Mouse (Mus musculus): ENCODE results near the gene Ftl1. TPM values are rescaled to one million over a fixed set of nuclear protein-coding genes. Genes with fewer than 3 reads are reported as not detected.
A peak's percentile ranks its signal among the peaks of the same experiment; 100 is the strongest.
"Not testable (repeated sequence)": the region's sequence is repeated elsewhere in the genome, so short reads cannot be mapped to it uniquely, and the experiment has no call there.

Ftl1 gene
- 4,462 and 4,467 TPM in 2 replicates for polyA plus RNA-seq (2015; fragmentation: Nextera tagmentation; extraction: Ambion mirVana)

- H3K27me3 ChIP-seq (ENCODE audit: control insufficient read depth, insufficient read depth, low read length); H3K36me3 ChIP-seq (ENCODE audit: control insufficient read depth, insufficient read depth, low read length); H3K9me3 ChIP-seq (replicated peaks; ENCODE audit: control insufficient read depth, low read length): not testable (repeated sequence)
- peak within 1 kb of the TSS; percentile 94 for H3K27ac ChIP-seq (ENCODE audit: low read length)
- under 1% methylated on average over 35 of the region's 37 CpGs for WGBS
- H3K9ac ChIP-seq (ENCODE audit: low read length), result peak within 1 kb of the TSS; percentile 91
- peak within 1 kb of the TSS; percentile 89 for H3K4me3 ChIP-seq (replicated peaks; ENCODE audit: low read length)
- peaks cover 34% of the 10 kb centered on the region for H3K4me1 ChIP-seq (ENCODE audit: control insufficient read depth, insufficient read depth, low read length)
- H3K4me2 ChIP-seq (ENCODE audit: low read depth, low read length), result peak within 1 kb of the TSS; percentile 87
- peak; percentile 96 for ATAC-seq (ENCODE audit: insufficient read depth, low FRiP score)
Measured at GRCm38 (mm10) chr7:45459564-45460140, at the start of gene Ftl1. Gene Ftl1, minus strand, starts transcription at chr7:45459884.

- H3K27me3 ChIP-seq (ENCODE audit: control insufficient read depth, insufficient read depth, low read length), result no peaks in the 10 kb centered on the region
- H3K4me2 ChIP-seq (ENCODE audit: low read depth, low read length), result peak overlapping the region; percentile 98
- 22% methylated on average over 19 of the region's 19 CpGs for WGBS
- H3K4me1 ChIP-seq (ENCODE audit: control insufficient read depth, insufficient read depth, low read length), result peaks cover 23% of the 10 kb centered on the region
- H3K9me3 ChIP-seq (replicated peaks; ENCODE audit: control insufficient read depth, low read length), result no peaks in the 10 kb centered on the region
- H3K36me3 ChIP-seq (ENCODE audit: control insufficient read depth, insufficient read depth, low read length), result no peaks in the 10 kb centered on the region
- H3K9ac ChIP-seq (ENCODE audit: low read length), result peak overlapping the region; percentile 87
- ATAC-seq (ENCODE audit: insufficient read depth, low FRiP score), result 0 out of 2 replicates have a peak, but pooled peaks have one; percentile 4
- H3K4me3 ChIP-seq (replicated peaks; ENCODE audit: low read length), result peak overlapping the region; percentile 86
- peak overlapping the region; percentile 96 for H3K27ac ChIP-seq (ENCODE audit: low read length)
Measured at GRCm38 (mm10) chr7:45509181-45509882, 49.6 kb upstream of the Ftl1 start.

- Histone ChIP-seq H3K27ac (ENCODE audit: low read length) (peak overlapping the region; percentile 36), H3K9ac (ENCODE audit: low read length) (peak overlapping the region; percentile 87; the same call in 1 of the 2 replicates), H3K9me3 (replicated peaks; ENCODE audit: control insufficient read depth, low read length) (no peaks in the 10 kb centered on the region), H3K36me3 (ENCODE audit: control insufficient read depth, insufficient read depth, low read length) (no peaks in the 10 kb centered on the region), H3K4me1 (ENCODE audit: control insufficient read depth, insufficient read depth, low read length) (peaks cover 23% of the 10 kb centered on the region), H3K4me3 (replicated peaks; ENCODE audit: low read length) (peak overlapping the region; percentile 86), H3K27me3 (ENCODE audit: control insufficient read depth, insufficient read depth, low read length) (no peaks in the 10 kb centered on the region), H3K4me2 (ENCODE audit: low read depth, low read length) (peak overlapping the region; percentile 98)
- no peak for ATAC-seq (ENCODE audit: insufficient read depth, low FRiP score)
- WGBS, result 83% methylated on average over 6 of the region's 6 CpGs
Measured at GRCm38 (mm10) chr7:45508561-45508960, 48.9 kb upstream of the Ftl1 start.

GRCm38 (mm10) chr7:45507583-45507982 is 47.9 kb upstream of the Ftl1 start:
- 81% methylated on average over 6 of the region's 6 CpGs for WGBS
- Histone ChIP-seq H3K9ac (ENCODE audit: low read length) (no peak overlapping the region), H3K4me2 (ENCODE audit: low read depth, low read length) (no peak overlapping the region), H3K4me1 (ENCODE audit: control insufficient read depth, insufficient read depth, low read length) (peaks cover 23% of the 10 kb centered on the region), H3K4me3 (replicated peaks; ENCODE audit: low read length) (no peak overlapping the region), H3K9me3 (replicated peaks; ENCODE audit: control insufficient read depth, low read length) (no peaks in the 10 kb centered on the region), H3K27me3 (ENCODE audit: control insufficient read depth, insufficient read depth, low read length) (no peaks in the 10 kb centered on the region), H3K36me3 (ENCODE audit: control insufficient read depth, insufficient read depth, low read length) (no peaks in the 10 kb centered on the region), H3K27ac (ENCODE audit: low read length) (no peak overlapping the region)
- ATAC-seq (ENCODE audit: insufficient read depth, low FRiP score), result 0 out of 2 replicates have a peak, but pooled peaks have one; percentile 19

GRCm38 (mm10) chr7:45498427-45498826 is 38.7 kb upstream of the Ftl1 start:
- H3K4me1 ChIP-seq (ENCODE audit: control insufficient read depth, insufficient read depth, low read length), result no peaks in the 10 kb centered on the region
- H3K27me3 ChIP-seq (ENCODE audit: control insufficient read depth, insufficient read depth, low read length), result no peaks in the 10 kb centered on the region
- H3K9me3 ChIP-seq (replicated peaks; ENCODE audit: control insufficient read depth, low read length), result no peaks in the 10 kb centered on the region
- H3K4me2 ChIP-seq (ENCODE audit: low read depth, low read length), result no peak overlapping the region
- H3K9ac ChIP-seq (ENCODE audit: low read length), result no peak overlapping the region
- H3K27ac ChIP-seq (ENCODE audit: low read length), result no peak overlapping the region
- H3K36me3 ChIP-seq (ENCODE audit: control insufficient read depth, insufficient read depth, low read length), result peaks cover 25% of the 10 kb centered on the region; the same call in 1 of the 2 replicates
- no peak for ATAC-seq (ENCODE audit: insufficient read depth, low FRiP score)
- WGBS, result 95% methylated on average over 6 of the region's 6 CpGs
- no peak overlapping the region for H3K4me3 ChIP-seq (replicated peaks; ENCODE audit: low read length)

GRCm38 (mm10) chr7:45494548-45494947 is 34.9 kb upstream of the Ftl1 start:
- H3K36me3 ChIP-seq (ENCODE audit: control insufficient read depth, insufficient read depth, low read length), result peaks cover 28% of the 10 kb centered on the region; the same call in 1 of the 2 replicates
- H3K4me3 ChIP-seq (replicated peaks; ENCODE audit: low read length), result no peak overlapping the region
- no peaks in the 10 kb centered on the region for H3K27me3 ChIP-seq (ENCODE audit: control insufficient read depth, insufficient read depth, low read length)
- H3K9me3 ChIP-seq (replicated peaks; ENCODE audit: control insufficient read depth, low read length), result no peaks in the 10 kb centered on the region
- no peak for ATAC-seq (ENCODE audit: insufficient read depth, low FRiP score)
- no peak overlapping the region for H3K9ac ChIP-seq (ENCODE audit: low read length)
- no peak overlapping the region for H3K27ac ChIP-seq (ENCODE audit: low read length)
- WGBS, result 84% methylated on average over 9 of the region's 9 CpGs
- H3K4me1 ChIP-seq (ENCODE audit: control insufficient read depth, insufficient read depth, low read length), result peaks cover 13% of the 10 kb centered on the region
- H3K4me2 ChIP-seq (ENCODE audit: low read depth, low read length), result no peak overlapping the region

- Histone ChIP-seq H3K27ac (ENCODE audit: low read length) (peak overlapping the region; percentile 8; the same call in 1 of the 2 replicates), H3K4me2 (ENCODE audit: low read depth, low read length) (no peak overlapping the region), H3K36me3 (ENCODE audit: control insufficient read depth, insufficient read depth, low read length) (peaks cover 19% of the 10 kb centered on the region; the same call in 1 of the 2 replicates), H3K9me3 (replicated peaks; ENCODE audit: control insufficient read depth, low read length) (no peaks in the 10 kb centered on the region), H3K4me3 (replicated peaks; ENCODE audit: low read length) (no peak overlapping the region), H3K27me3 (ENCODE audit: control insufficient read depth, insufficient read depth, low read length) (no peaks in the 10 kb centered on the region), H3K4me1 (ENCODE audit: control insufficient read depth, insufficient read depth, low read length) (peaks cover 13% of the 10 kb centered on the region), H3K9ac (ENCODE audit: low read length) (no peak overlapping the region)
- ATAC-seq (ENCODE audit: insufficient read depth, low FRiP score), result no peak
- 87% methylated on average over 5 of the region's 5 CpGs for WGBS
Measured at GRCm38 (mm10) chr7:45492951-45493350, 33.3 kb upstream of the Ftl1 start.

- Histone ChIP-seq H3K4me1 (ENCODE audit: control insufficient read depth, insufficient read depth, low read length) (peaks cover 13% of the 10 kb centered on the region), H3K9me3 (replicated peaks; ENCODE audit: control insufficient read depth, low read length) (no peaks in the 10 kb centered on the region), H3K4me2 (ENCODE audit: low read depth, low read length) (no peak overlapping the region), H3K36me3 (ENCODE audit: control insufficient read depth, insufficient read depth, low read length) (peaks cover 14% of the 10 kb centered on the region; the same call in 1 of the 2 replicates), H3K27me3 (ENCODE audit: control insufficient read depth, insufficient read depth, low read length) (no peaks in the 10 kb centered on the region), H3K27ac (ENCODE audit: low read length) (peak overlapping the region; percentile 40; the same call in 1 of the 2 replicates), H3K4me3 (replicated peaks; ENCODE audit: low read length) (no peak overlapping the region), H3K9ac (ENCODE audit: low read length) (no peak overlapping the region)
- WGBS, result 90% methylated on average over 8 of the region's 8 CpGs
- no peak for ATAC-seq (ENCODE audit: insufficient read depth, low FRiP score)
Measured at GRCm38 (mm10) chr7:45492225-45492844, 32.7 kb upstream of the Ftl1 start.

- peaks cover 14% of the 10 kb centered on the region; the same call in 1 of the 2 replicates for H3K36me3 ChIP-seq (ENCODE audit: control insufficient read depth, insufficient read depth, low read length)
- H3K9me3 ChIP-seq (replicated peaks; ENCODE audit: control insufficient read depth, low read length), result no peaks in the 10 kb centered on the region
- peak overlapping the region; percentile 22; the same call in 1 of the 2 replicates for H3K4me2 ChIP-seq (ENCODE audit: low read depth, low read length)
- WGBS, result 15% methylated on average over 3 of the region's 3 CpGs
- peak overlapping the region; percentile 15 for H3K27ac ChIP-seq (ENCODE audit: low read length)
- ATAC-seq (ENCODE audit: insufficient read depth, low FRiP score), result 0 out of 2 replicates have a peak, but pooled peaks have one; percentile 37
- peaks cover 13% of the 10 kb centered on the region for H3K4me1 ChIP-seq (ENCODE audit: control insufficient read depth, insufficient read depth, low read length)
- H3K4me3 ChIP-seq (replicated peaks; ENCODE audit: low read length), result no peak overlapping the region
- H3K9ac ChIP-seq (ENCODE audit: low read length), result no peak overlapping the region
- H3K27me3 ChIP-seq (ENCODE audit: control insufficient read depth, insufficient read depth, low read length), result no peaks in the 10 kb centered on the region
Measured at GRCm38 (mm10) chr7:45491264-45491663, 31.6 kb upstream of the Ftl1 start.

All from stomach, embryonic 16.5 days (tissue).